12 mouse cellular contexts compared by ENCODE assay signal in the genomic region with DNA sequence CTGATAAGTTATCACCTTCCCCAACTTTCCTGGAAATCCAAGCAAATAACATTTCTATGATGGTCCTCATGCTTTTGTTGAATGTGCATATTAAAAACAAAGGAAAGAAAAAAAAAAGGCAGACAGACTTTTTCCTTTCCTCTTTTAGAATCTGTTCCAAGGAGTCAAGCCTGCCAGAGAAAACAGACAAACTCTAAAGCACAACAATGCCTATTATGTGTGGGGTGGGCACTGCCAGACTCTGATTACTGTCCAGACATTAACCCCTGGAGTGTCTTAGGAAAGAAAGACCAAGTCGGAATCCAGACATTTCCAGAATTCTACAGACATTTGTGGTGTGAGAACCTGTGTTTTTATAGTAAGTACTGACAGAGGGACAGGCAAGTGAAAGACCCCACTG.
DNase-seq lines count a peak whose midpoint lies in the region; ATAC-seq lines count a peak whose summit lies in the region.
"Had no signal": no experiment of that assay in that cellular context is flagged by ENCODE, and none has a peak within 500 bp of the region (broad histone marks: within the 10 kb centered on the region; RNA-seq: fewer than 3 reads in every experiment).

No protein-coding gene starts in this region.

- peak overlapping the region; percentile 37; the same call in 1 of the 2 replicates for H3K27ac ChIP-seq in kidney, embryonic 15.5 days
- H3K27ac ChIP-seq in midbrain, embryonic 14.5 days (replicated peaks; ENCODE audit: low read depth, low read length) = no peak overlapping the region
- H3K27ac ChIP-seq in midbrain, embryonic 16.5 days (ENCODE audit: low read length) = no peak overlapping the region
- H3K27ac ChIP-seq in heart, embryonic 15.5 days = peak overlapping the region; percentile 84
- peak overlapping the region; percentile 56; the same call in 1 of the 2 replicates for H3K27ac ChIP-seq in limb, embryonic 12.5 days
- H3K27ac ChIP-seq: limb, embryonic 15.5 days had no signal

- no peak overlapping the region for H3K4me2 ChIP-seq in kidney, embryonic 15.5 days
- no peak overlapping the region for H3K4me2 ChIP-seq in midbrain, embryonic 14.5 days (ENCODE audit: low read length)
- H3K4me2 ChIP-seq in midbrain, embryonic 16.5 days (ENCODE audit: low read length) = no peak overlapping the region
- no peak overlapping the region for H3K4me2 ChIP-seq in heart, embryonic 15.5 days
- H3K4me2 ChIP-seq in limb, embryonic 12.5 days = no peak overlapping the region
- H3K4me2 ChIP-seq: limb, embryonic 15.5 days had no signal

- no peak for DNase-seq in kidney, adult 9 months
- DNase-seq in midbrain, embryonic 14.5 days = peak; percentile 27
- no peak for DNase-seq in T-cell, adult 2 months (ENCODE audit: low spot score)
- no peak for DNase-seq in frontal cortex, adult 2 months (ENCODE audit: extremely low spot score in 1 of 2, low spot score in 1 of 2)
- DNase-seq: adrenal gland, postnatal 10 days; lung, postnatal 14 days had no signal

- no peak overlapping the region for H3K4me3 ChIP-seq in kidney, embryonic 15.5 days (replicated peaks)
- no peak overlapping the region for H3K4me3 ChIP-seq in midbrain, embryonic 14.5 days (replicated peaks; ENCODE audit: low read depth, low read length)
- no peak overlapping the region for H3K4me3 ChIP-seq in midbrain, embryonic 16.5 days (ENCODE audit: low read depth, low read length)
- H3K4me3 ChIP-seq in heart, embryonic 15.5 days = no peak overlapping the region
- H3K4me3 ChIP-seq in limb, embryonic 12.5 days (replicated peaks) = no peak overlapping the region
- H3K4me3 ChIP-seq: limb, embryonic 15.5 days had no signal

- 56% methylated on average over 1 of the region's 1 CpGs for WGBS in kidney, embryonic 15.5 days
- 31% methylated on average over 1 of the region's 1 CpGs for WGBS in midbrain, embryonic 14.5 days
- WGBS in midbrain, embryonic 16.5 days = 29% methylated on average over 1 of the region's 1 CpGs
- WGBS in heart, embryonic 15.5 days = 26% methylated on average over 1 of the region's 1 CpGs
- 61% methylated on average over 1 of the region's 1 CpGs for WGBS in limb, embryonic 12.5 days

- peaks cover 20% of the 10 kb centered on the region for H3K4me1 ChIP-seq in kidney, embryonic 15.5 days
- peaks cover 26% of the 10 kb centered on the region for H3K4me1 ChIP-seq in midbrain, embryonic 14.5 days (ENCODE audit: control insufficient read depth, insufficient read depth, low read length)
- peaks cover 11% of the 10 kb centered on the region for H3K4me1 ChIP-seq in midbrain, embryonic 16.5 days (ENCODE audit: control insufficient read depth, insufficient read depth, low read length)
- H3K4me1 ChIP-seq in heart, embryonic 15.5 days (replicated peaks) = peaks cover 52% of the 10 kb centered on the region
- peaks cover 21% of the 10 kb centered on the region for H3K4me1 ChIP-seq in limb, embryonic 12.5 days (replicated peaks)

- ATAC-seq in kidney, embryonic 15.5 days (replicated peaks; ENCODE audit: low FRiP score) = no peak
- no peak for ATAC-seq in midbrain, embryonic 14.5 days (ENCODE audit: low FRiP score, low TSS enrichment)
- ATAC-seq in midbrain, embryonic 16.5 days = no peak
- no peak for ATAC-seq in heart, embryonic 15.5 days (replicated peaks; ENCODE audit: insufficient number of reproducible peaks, insufficient read depth, low FRiP score, low read depth)
- no peak for ATAC-seq in limb, embryonic 12.5 days (ENCODE audit: insufficient number of reproducible peaks, insufficient read depth, low FRiP score, low TSS enrichment, low read depth)
- ATAC-seq: CD4-positive, CD25-positive, alpha-beta regulatory T cell, adult 4 months had no signal

- no peaks in the 10 kb centered on the region for H3K9me3 ChIP-seq in kidney, embryonic 15.5 days (replicated peaks)
- no peaks in the 10 kb centered on the region for H3K9me3 ChIP-seq in midbrain, embryonic 14.5 days (ENCODE audit: control insufficient read depth, low read length)
- no peaks in the 10 kb centered on the region for H3K9me3 ChIP-seq in midbrain, embryonic 16.5 days (replicated peaks; ENCODE audit: control insufficient read depth, low read length, poor library complexity, severe bottlenecking)
- H3K9me3 ChIP-seq in heart, embryonic 15.5 days (replicated peaks) = no peaks in the 10 kb centered on the region
- no peaks in the 10 kb centered on the region for H3K9me3 ChIP-seq in limb, embryonic 12.5 days
- H3K9me3 ChIP-seq: limb, embryonic 15.5 days had no signal

- no peaks in the 10 kb centered on the region for H3K27me3 ChIP-seq in kidney, embryonic 15.5 days
- no peaks in the 10 kb centered on the region for H3K27me3 ChIP-seq in midbrain, embryonic 14.5 days (ENCODE audit: control insufficient read depth, insufficient read depth, low read length)
- H3K27me3 ChIP-seq in midbrain, embryonic 16.5 days (ENCODE audit: control insufficient read depth, insufficient read depth, low read depth, low read length) = no peaks in the 10 kb centered on the region
- no peaks in the 10 kb centered on the region for H3K27me3 ChIP-seq in heart, embryonic 15.5 days
- no peaks in the 10 kb centered on the region for H3K27me3 ChIP-seq in limb, embryonic 12.5 days
- H3K27me3 ChIP-seq: limb, embryonic 15.5 days had no signal

- no peaks in the 10 kb centered on the region for H3K36me3 ChIP-seq in kidney, embryonic 15.5 days
- no peaks in the 10 kb centered on the region for H3K36me3 ChIP-seq in midbrain, embryonic 14.5 days (ENCODE audit: control insufficient read depth, insufficient read depth, low read length)
- no peaks in the 10 kb centered on the region for H3K36me3 ChIP-seq in midbrain, embryonic 16.5 days (ENCODE audit: control insufficient read depth, insufficient read depth, low read length)
- no peaks in the 10 kb centered on the region for H3K36me3 ChIP-seq in heart, embryonic 15.5 days
- no peaks in the 10 kb centered on the region for H3K36me3 ChIP-seq in limb, embryonic 12.5 days
- H3K36me3 ChIP-seq: limb, embryonic 15.5 days had no signal

- H3K9ac ChIP-seq in kidney, embryonic 15.5 days = no peak overlapping the region
- H3K9ac ChIP-seq in midbrain, embryonic 14.5 days (replicated peaks; ENCODE audit: low read length) = no peak overlapping the region
- H3K9ac ChIP-seq in midbrain, embryonic 16.5 days (ENCODE audit: low read depth, low read length) = no peak overlapping the region
- H3K9ac ChIP-seq in heart, embryonic 15.5 days = no peak overlapping the region
- H3K9ac ChIP-seq in limb, embryonic 12.5 days (replicated peaks) = no peak overlapping the region
- H3K9ac ChIP-seq: limb, embryonic 15.5 days had no signal

Comparison
In these comparisons a context has a peak if more than half of its experiments do, and no peak if none do; other contexts are left out.
1. H3K27ac ChIP-seq: peak in kidney, embryonic 15.5 days (single experiment), heart, embryonic 15.5 days (single experiment) and limb, embryonic 12.5 days (single experiment); none in midbrain, embryonic 14.5 days (single experiment) and midbrain, embryonic 16.5 days (single experiment).